Mouse (Mus musculus) bone marrow, adult 2 months (tissue): ENCODE results near the gene Gjb5. TPM values are rescaled to one million over a fixed set of nuclear protein-coding genes. Genes with fewer than 3 reads are reported as not detected.

Experiments used
- H3K27ac ChIP-seq: fragments of 200-500 bp; 2 replicates; pipeline ENCODE4 v1.5.1; 2012; ENCODE audit warnings: low read depth, mild to moderate bottlenecking, control low read depth, inconsistent platforms, low read length; ENCODE audit not compliant: control insufficient read depth, poor library complexity, insufficient read depth
- H3K4me1 ChIP-seq: fragments of 200-500 bp; 2 replicates; pipeline ENCODE4 v1.6.1; 2011; ENCODE audit warnings: low read length; ENCODE audit not compliant: control insufficient read depth, insufficient read depth
- H3K4me3 ChIP-seq: fragments of 200-500 bp; replicated peaks from 2 replicates; pipeline ENCODE3; 2011; ENCODE audit warnings: mild to moderate bottlenecking, low read depth, low read length, control low read depth; ENCODE audit not compliant: control insufficient read depth
- CTCF ChIP-seq: fragments of 200-500 bp; IDR thresholded peaks from 2 replicates; pipeline ENCODE4 v1.5.1; 2011; ENCODE audit warnings: low read length, control low read depth; ENCODE audit not compliant: control insufficient read depth, insufficient read depth
- POLR2A ChIP-seq: fragments of 200-500 bp; IDR thresholded peaks from 2 replicates; pipeline ENCODE4 v1.6.1; 2011; ENCODE audit warnings: low read depth, mild to moderate bottlenecking, control low read depth, low read length, borderline replicate concordance; ENCODE audit not compliant: control insufficient read depth
- WGBS: fragments of 180-500 bp; shearing (Covaris S2); methylation state at CpG from one replicate; pipeline ENCODE4 v1.1.7; 2018; 5-methylcytosine and 5-hydroxymethylcytosine counted together
- polyA plus RNA-seq: library from polyadenylated mRNA; stranded (reverse); fragments of >200 nt; gene quantifications from 2 replicates; pipeline ENCODE4 v1.2.4, GENCODE M21; 2011; ENCODE audit warnings: low replicate concordance; ENCODE audit not compliant: missing spikeins, insufficient read depth, insufficient read length

The Gjb5 gene
- polyA plus RNA-seq, 1 experiment = 1.7 TPM

DNA sequence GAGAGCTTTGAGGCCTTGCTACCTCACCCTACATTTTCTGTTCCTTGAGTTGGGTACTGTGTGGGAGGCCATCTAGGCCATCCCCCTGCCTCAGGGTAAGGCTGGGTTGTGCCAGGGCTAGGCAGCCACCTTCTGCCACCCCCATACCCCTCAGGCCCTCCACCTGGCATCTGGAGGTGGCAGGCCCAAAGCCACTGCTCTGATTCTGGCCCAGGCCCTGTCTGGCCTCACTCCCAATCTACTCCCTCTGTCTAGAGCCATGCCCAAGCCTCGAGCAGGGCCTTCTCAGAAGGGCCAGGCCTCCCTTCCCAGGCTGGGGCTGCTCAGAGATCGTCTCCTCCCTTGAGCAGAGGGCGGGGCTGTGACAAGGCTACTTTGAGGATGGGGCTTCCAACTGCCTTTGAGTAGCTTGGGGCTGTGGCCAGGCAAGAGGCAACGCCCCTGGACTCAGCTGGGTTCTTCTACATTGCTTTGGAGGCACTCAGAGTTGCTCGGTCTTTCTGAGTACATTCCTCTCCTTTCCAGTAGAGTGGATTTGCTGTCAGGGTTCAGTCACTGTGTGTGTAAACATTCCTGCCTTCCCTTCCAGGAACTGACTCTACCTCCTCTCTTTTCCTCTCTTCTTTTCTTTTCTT is 23.0 kb downstream of the Gjb5 start:
- 78% methylated on average over 5 of the region's 5 CpGs for WGBS
- Histone ChIP-seq H3K4me3 (no peak overlapping the region), H3K27ac (no peak overlapping the region), H3K4me1 (no peaks in the 10 kb centered on the region; the same call in 1 of the 2 replicates)
- TF ChIP-seq CTCF = no peak
- TF ChIP-seq POLR2A = no peak

- Histone ChIP-seq H3K27ac (no peak overlapping the region), H3K4me1 (peaks cover 4% of the 10 kb centered on the region; the same call in 1 of the 2 replicates), H3K4me3 (no peak overlapping the region)
- no peak for TF ChIP-seq CTCF
- TF ChIP-seq POLR2A = no peak
- WGBS = 80% methylated on average over 13 of the region's 13 CpGs
Measured at GRCm38 (mm10) chr4:127331171-127331570, 26.8 kb downstream of the Gjb5 start.

DNA sequence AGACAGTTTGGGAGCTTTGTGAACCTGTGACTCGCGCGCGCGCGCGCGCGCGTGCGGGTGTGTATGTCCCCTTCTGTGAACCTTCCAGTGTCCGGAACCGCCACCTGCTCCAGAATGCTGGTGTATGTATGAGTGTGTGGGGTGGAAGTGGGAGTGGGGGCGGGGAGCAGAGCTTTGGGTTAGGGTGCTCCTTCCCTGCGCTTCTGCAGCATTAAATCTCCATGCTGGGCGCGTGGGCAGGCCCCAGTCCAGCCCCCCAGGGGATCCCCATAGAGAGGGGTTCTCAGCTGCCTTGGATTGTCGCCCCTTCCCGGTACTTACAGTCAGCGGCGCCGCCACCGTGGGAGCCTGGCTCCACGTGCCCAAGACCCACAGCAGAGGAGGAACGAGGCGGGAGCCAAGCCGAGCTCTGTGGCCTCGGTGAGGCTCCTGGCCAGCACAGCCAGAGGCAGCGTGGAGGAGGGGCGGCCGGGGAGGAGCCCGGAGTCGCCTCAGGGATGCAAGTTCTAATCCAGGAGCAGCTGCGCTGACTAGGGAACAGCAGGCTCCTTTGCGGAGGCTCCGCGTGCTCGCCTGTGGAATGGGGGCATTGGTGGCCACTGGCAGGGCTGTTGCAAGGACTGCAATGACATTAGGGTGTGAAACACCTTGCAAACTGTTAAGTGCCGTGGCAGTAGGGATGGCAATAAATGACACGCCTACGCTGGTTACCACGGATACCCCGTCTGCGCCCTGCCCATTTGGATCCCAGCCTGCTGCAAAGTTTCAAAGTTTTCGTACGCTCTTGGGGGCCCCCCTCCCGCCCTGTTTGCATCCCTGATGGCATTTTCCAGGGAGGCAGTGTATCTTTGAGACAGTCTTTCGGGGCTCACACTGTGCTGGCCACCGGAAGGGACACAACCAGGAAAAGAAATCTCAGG is 27.5 kb downstream of the Gjb5 start, which contains the start of gene Gjb3:
TSS of gene Gjb3 (minus strand) at position 664 of the 920 bp plus-strand sequence.
- Histone ChIP-seq H3K4me3 (peak within 1 kb of the TSS; percentile 43), H3K27ac (no peak within 1 kb of the TSS; the same call in 1 of the 2 replicates), H3K4me1 (peaks cover 4% of the 10 kb centered on the region; the same call in 1 of the 2 replicates)
- TF ChIP-seq CTCF (no peak), POLR2A (no peak)
- WGBS = 2% methylated on average over 49 of the region's 49 CpGs

- Histone ChIP-seq H3K4me3 (no peak overlapping the region), H3K4me1 (peaks cover 4% of the 10 kb centered on the region; the same call in 1 of the 2 replicates), H3K27ac (no peak overlapping the region)
- 3% methylated on average over 13 of the region's 13 CpGs for WGBS
- TF ChIP-seq POLR2A = no peak
- TF ChIP-seq CTCF = no peak
Measured at GRCm38 (mm10) chr4:127329751-127330150, 28.2 kb downstream of the Gjb5 start.

DNA sequence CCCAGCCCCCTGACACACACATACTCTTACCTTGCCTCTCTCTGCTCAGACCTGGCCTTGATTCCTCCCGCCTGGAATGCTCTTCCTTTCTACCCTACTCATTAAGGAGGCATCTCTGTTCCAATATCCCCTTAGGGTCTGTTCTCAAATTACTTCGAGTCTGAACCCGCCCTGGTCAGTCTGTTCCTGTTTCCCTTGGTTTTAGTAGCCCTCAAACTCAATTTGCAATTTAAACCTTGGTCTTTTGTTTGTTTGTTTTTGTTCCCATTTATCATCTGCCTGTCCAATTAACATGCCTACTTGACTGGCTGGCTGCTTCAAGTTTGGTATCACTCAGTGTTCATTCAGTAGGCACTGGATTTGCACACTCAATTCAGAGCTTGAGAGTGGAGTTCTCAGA is 28.9 kb downstream of the Gjb5 start:
- H3K27ac ChIP-seq = no peak overlapping the region
- H3K4me1 ChIP-seq = peaks cover 4% of the 10 kb centered on the region; the same call in 1 of the 2 replicates
- H3K4me3 ChIP-seq = no peak overlapping the region
- no peak for TF ChIP-seq CTCF
- TF ChIP-seq POLR2A = no peak
- WGBS = 48% methylated on average over 3 of the region's 3 CpGs

- TF ChIP-seq CTCF (no peak), POLR2A (no peak)
- H3K4me3 ChIP-seq = no peak overlapping the region
- WGBS = 47% methylated on average over 7 of the region's 7 CpGs
- no peak overlapping the region for H3K27ac ChIP-seq
- H3K4me1 ChIP-seq = peaks cover 4% of the 10 kb centered on the region; the same call in 1 of the 2 replicates
Measured at GRCm38 (mm10) chr4:127328378-127328777, 29.6 kb downstream of the Gjb5 start.

GRCm38 (mm10) chr4:127327749-127328148 is 30.2 kb downstream of the Gjb5 start:
- no peak for TF ChIP-seq CTCF
- no peak for TF ChIP-seq POLR2A
- 9% methylated on average over 6 of the region's 6 CpGs for WGBS

DNA sequence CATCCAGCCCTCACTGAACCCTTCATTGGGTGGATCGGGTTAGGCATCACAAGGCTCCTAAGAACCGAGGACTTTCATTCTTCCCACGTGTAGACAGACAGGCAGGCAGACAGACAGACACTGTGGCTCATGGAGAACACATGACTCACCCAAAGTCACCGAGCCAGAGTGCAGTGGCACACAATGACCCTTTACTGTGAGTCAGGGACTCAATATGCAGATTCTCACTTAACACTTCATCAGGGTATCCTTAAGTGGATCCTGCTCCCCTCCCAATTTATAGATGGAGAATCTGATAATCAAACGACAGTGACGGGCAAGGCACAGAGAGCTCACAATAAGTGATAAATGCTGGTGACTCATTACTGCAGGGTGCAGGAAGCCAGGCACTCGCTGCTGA is 30.7 kb downstream of the Gjb5 start:
- TF ChIP-seq CTCF (no peak), POLR2A (no peak)
- 20% methylated on average over 7 of the region's 7 CpGs for WGBS
- Histone ChIP-seq H3K4me1 (peaks cover 4% of the 10 kb centered on the region; the same call in 1 of the 2 replicates), H3K27ac (no peak overlapping the region), H3K4me3 (no peak overlapping the region)

More at GRCm38 (mm10) chr4:127327749-127328148, 30.2 kb downstream of the Gjb5 start:
- H3K27ac ChIP-seq = no peak overlapping the region
- H3K4me3 ChIP-seq = no peak overlapping the region
- H3K4me1 ChIP-seq = peaks cover 4% of the 10 kb centered on the region; the same call in 1 of the 2 replicates
